Mouse (Mus musculus): ENCODE results near the gene Hells.

GRCm38 (mm10) chr19:38998676-38999075, 68.0 kb downstream of the Hells start:
- TF ChIP-seq CTCF (conservative IDR thresholded peaks at IDR 0.05; ENCODE audit: low read length) = no peak
- no peak for TF ChIP-seq POU5F1 (IDR thresholded peaks at IDR 0.05; ENCODE audit: borderline replicate concordance, low read length)
